Mouse (Mus musculus) hindbrain, postnatal 0 days (tissue): ENCODE measurements around the gene Slc11a2. TPM values are rescaled to one million over a fixed set of nuclear protein-coding genes. Genes with fewer than 3 reads are reported as not detected.

Source experiments
- ATAC-seq: fragments of 200-750 bp; cut with Nextera tagmentation; 2 replicates; pipeline ENCODE4 v1.8.0; 2017; ENCODE audit warnings: mild to moderate bottlenecking, moderate TSS enrichment, moderate library complexity
- DNase-seq: peaks from one replicate; pipeline ENCODE4 v3.0.0-alpha.2; 2015; ENCODE audit warnings: low spot score
- H3K27ac ChIP-seq: fragments of 300-500 bp; sonication (generic); 2 replicates; pipeline ENCODE4 v1.5.1; 2014; ENCODE audit warnings: mild to moderate bottlenecking
- H3K27me3 ChIP-seq: fragments of 300-500 bp; sonication (generic); 2 replicates; pipeline ENCODE4 v1.6.1; 2014; ENCODE audit warnings: low read length, mixed read lengths; ENCODE audit not compliant: insufficient read depth
- H3K36me3 ChIP-seq: fragments of 300-500 bp; sonication (generic); 2 replicates; pipeline ENCODE4 v1.6.1; 2014; ENCODE audit warnings: low read length, mixed read lengths; ENCODE audit not compliant: insufficient read depth
- H3K4me1 ChIP-seq: fragments of 300-500 bp; sonication (generic); 2 replicates; pipeline ENCODE4 v1.6.1; 2014; ENCODE audit warnings: antibody characterized with exemption, low read length, mixed read lengths; ENCODE audit not compliant: insufficient read depth
- H3K4me2 ChIP-seq: fragments of 300-500 bp; sonication (generic); 2 replicates; pipeline ENCODE4 v1.6.1; 2014; ENCODE audit warnings: low read depth, mild to moderate bottlenecking, low read length, moderate library complexity, mixed read lengths
- H3K4me3 ChIP-seq: fragments of 300-500 bp; sonication (generic); 2 replicates; pipeline ENCODE4 v1.5.1; 2014; ENCODE audit warnings: low read length
- H3K9ac ChIP-seq: fragments of 300-500 bp; sonication (generic); replicated peaks from 2 replicates; pipeline ENCODE4 v1.6.1; 2014; ENCODE audit warnings: mild to moderate bottlenecking, low read length, moderate library complexity, mixed read lengths
- H3K9me3 ChIP-seq: fragments of 300-500 bp; sonication (generic); 2 replicates; pipeline ENCODE4 v1.6.1; 2016; ENCODE audit warnings: low read length, mixed read lengths
- CTCF ChIP-seq: IDR thresholded peaks from 2 replicates; pipeline ENCODE4 v1.5.1; 2016; ENCODE audit warnings: antibody characterized with exemption, control low read depth, low read depth
- WGBS: fragments of 180-500 bp; shearing (Covaris S2); extraction: QIAGEN DNeasy Blood & Tissue Kit; methylation state at CpG from one replicate; pipeline ENCODE4 v1.1.7; 2014; 5-methylcytosine and 5-hydroxymethylcytosine counted together
- polyA plus RNA-seq: library from polyadenylated mRNA; unstranded; fragments of >200 nt; fragmentation: Nextera tagmentation; extraction: Ambion mirVana; gene quantifications from 2 replicates; pipeline ENCODE4 v1.2.1, GENCODE M21; 2015
- total RNA-seq: library from RNA; depleted of rRNA; stranded (reverse); fragments of >200 nt; gene quantifications from 2 replicates; pipeline ENCODE4 v1.2.3, GENCODE M21; 2014

Gene Slc11a2
- total and polyA plus RNA-seq, 2 experiments from 2014 or later, result 14.5 to 25.1 TPM

- H3K27ac ChIP-seq, result no peak overlapping the region
- no peak for TF ChIP-seq CTCF
- H3K4me1 ChIP-seq, result no peaks in the 10 kb centered on the region
- no peak overlapping the region for H3K4me2 ChIP-seq
- DNase-seq (no peak), ATAC-seq (no peak)
- no peaks in the 10 kb centered on the region for H3K27me3 ChIP-seq
- H3K4me3 ChIP-seq, result no peak overlapping the region
- no peaks in the 10 kb centered on the region for H3K9me3 ChIP-seq
- H3K9ac ChIP-seq, result no peak overlapping the region
- H3K36me3 ChIP-seq, result peaks cover 19% of the 10 kb centered on the region
- WGBS, result 67% methylated on average over 14 of the region's 14 CpGs
Measured at GRCm38 (mm10) chr15:100410918-100411672, 13.8 kb downstream of the Slc11a2 start.

- Histone ChIP-seq H3K27me3 (no peaks in the 10 kb centered on the region), H3K4me2 (no peak overlapping the region), H3K4me3 (no peak overlapping the region), H3K27ac (no peak overlapping the region), H3K4me1 (no peaks in the 10 kb centered on the region), H3K9ac (no peak overlapping the region), H3K36me3 (peaks cover 44% of the 10 kb centered on the region), H3K9me3 (no peaks in the 10 kb centered on the region)
- ATAC-seq, result no peak
- TF ChIP-seq CTCF, result no peak
- DNase-seq, result no peak
- WGBS, result 82% methylated on average over 5 of the region's 5 CpGs
Measured at GRCm38 (mm10) chr15:100406088-100406487, 18.8 kb downstream of the Slc11a2 start.

GRCm38 (mm10) chr15:100403318-100404000, 21.4 kb downstream of the Slc11a2 start:
- Histone ChIP-seq H3K4me3 (no peak overlapping the region), H3K9ac (no peak overlapping the region), H3K27me3 (no peaks in the 10 kb centered on the region), H3K27ac (no peak overlapping the region), H3K9me3 (no peaks in the 10 kb centered on the region), H3K4me1 (no peaks in the 10 kb centered on the region), H3K4me2 (no peak overlapping the region), H3K36me3 (peaks cover 70% of the 10 kb centered on the region)
- TF ChIP-seq CTCF, result no peak
- WGBS, result 93% methylated on average over 16 of the region's 16 CpGs
- ATAC-seq (no peak), DNase-seq (no peak)

GRCm38 (mm10) chr15:100402798-100403197, 22.1 kb downstream of the Slc11a2 start:
- no peak for ATAC-seq
- TF ChIP-seq CTCF, result no peak
- 90% methylated on average over 4 of the region's 4 CpGs for whole genome bisulfite sequencing

GRCm38 (mm10) chr15:100402347-100402746, 22.5 kb downstream of the Slc11a2 start:
- ATAC-seq, result no peak
- no peaks in the 10 kb centered on the region for H3K9me3 ChIP-seq
- H3K4me2 ChIP-seq, result no peak overlapping the region
- no peak overlapping the region for H3K4me3 ChIP-seq
- DNase-seq, result no peak
- no peak overlapping the region for H3K9ac ChIP-seq
- 92% methylated on average over 14 of the region's 14 CpGs for WGBS
- no peaks in the 10 kb centered on the region for H3K27me3 ChIP-seq
- H3K27ac ChIP-seq, result no peak overlapping the region
- no peaks in the 10 kb centered on the region for H3K4me1 ChIP-seq
- TF ChIP-seq CTCF, result no peak
- H3K36me3 ChIP-seq, result peaks cover 72% of the 10 kb centered on the region

More at GRCm38 (mm10) chr15:100402798-100403197, 22.1 kb downstream of the Slc11a2 start:
- Histone ChIP-seq H3K4me2 (no peak overlapping the region), H3K27ac (no peak overlapping the region), H3K9ac (no peak overlapping the region), H3K36me3 (peaks cover 70% of the 10 kb centered on the region), H3K4me1 (no peaks in the 10 kb centered on the region), H3K4me3 (no peak overlapping the region), H3K27me3 (no peaks in the 10 kb centered on the region), H3K9me3 (no peaks in the 10 kb centered on the region)
- DNase-seq, result no peak

- Histone ChIP-seq H3K4me1 (no peaks in the 10 kb centered on the region), H3K27me3 (no peaks in the 10 kb centered on the region), H3K36me3 (peaks cover 73% of the 10 kb centered on the region), H3K4me3 (no peak overlapping the region), H3K9ac (no peak overlapping the region), H3K9me3 (no peaks in the 10 kb centered on the region), H3K27ac (no peak overlapping the region), H3K4me2 (no peak overlapping the region)
- 88% methylated on average over 4 of the region's 4 CpGs for WGBS
- no peak for ATAC-seq
- TF ChIP-seq CTCF, result no peak
- DNase-seq, result no peak
Measured at GRCm38 (mm10) chr15:100401811-100402210, 23.1 kb downstream of the Slc11a2 start.
